Mouse (Mus musculus): ENCODE measurements around the gene Ephx4.
A peak's percentile ranks its signal among the peaks of the same experiment; 100 is the strongest.

Ephx4 gene

GRCm38 (mm10) chr5:107434001-107434400 lies 31.5 kb downstream of the Ephx4 start:
- DNase-seq (ENCODE audit: low spot score in 2 of 2) = no peak

GRCm38 (mm10) chr5:107436185-107436584 lies 33.6 kb downstream of the Ephx4 start:
- no peak for DNase-seq (ENCODE audit: low spot score in 2 of 2)

GRCm38 (mm10) chr5:107436587-107437209 lies 34.2 kb downstream of the Ephx4 start:
- peak in 1 of 2 experiments; percentile 3 for DNase-seq (ENCODE audit: low spot score in 2 of 2)

- peak; percentile 89 to 96 for DNase-seq (ENCODE audit: low spot score in 2 of 2)
These were observed 35.1 kb downstream of the Ephx4 start, which contains the start of gene Btbd8 for GRCm38 (mm10) chr5:107437464-107438281. Gene Btbd8, plus strand, starts transcription at chr5:107437997.

GRCm38 (mm10) chr5:107438353-107438752 lies 35.8 kb downstream of the Ephx4 start:
- DNase-seq (ENCODE audit: low spot score in 2 of 2) = peak in 1 of 2 experiments; percentile 7

- no peak for DNase-seq (ENCODE audit: low spot score in 2 of 2)
These were observed 39.3 kb downstream of the Ephx4 start for GRCm38 (mm10) chr5:107441881-107442280.

- no peak for DNase-seq (ENCODE audit: low spot score in 2 of 2)
These were observed 41.7 kb downstream of the Ephx4 start for GRCm38 (mm10) chr5:107444251-107444650.

- DNase-seq (ENCODE audit: low spot score in 2 of 2) = no peak
These were observed 45.4 kb downstream of the Ephx4 start for GRCm38 (mm10) chr5:107447977-107448376.

- no peak for DNase-seq (ENCODE audit: low spot score in 2 of 2)
These were observed 46.2 kb downstream of the Ephx4 start for GRCm38 (mm10) chr5:107448784-107449183.

- DNase-seq (ENCODE audit: low spot score in 2 of 2) = no peak
These were observed 47.1 kb downstream of the Ephx4 start for GRCm38 (mm10) chr5:107449620-107450019.

- no peak for DNase-seq (ENCODE audit: low spot score in 2 of 2)
These were observed 47.8 kb downstream of the Ephx4 start for GRCm38 (mm10) chr5:107450299-107450698.

GRCm38 (mm10) chr5:107462147-107463076 lies 59.9 kb downstream of the Ephx4 start:
- no peak for DNase-seq (ENCODE audit: low spot score in 2 of 2)

GRCm38 (mm10) chr5:107466501-107466900 lies 64.0 kb downstream of the Ephx4 start:
- no peak for DNase-seq (ENCODE audit: low spot score in 2 of 2)

GRCm38 (mm10) chr5:107467098-107467497 lies 64.6 kb downstream of the Ephx4 start:
- DNase-seq (ENCODE audit: low spot score in 2 of 2) = no peak

GRCm38 (mm10) chr5:107470600-107471329 lies 68.2 kb downstream of the Ephx4 start:
- DNase-seq (ENCODE audit: low spot score in 2 of 2) = no peak
